Mouse (Mus musculus) ES-Bruce4 (cell line): ENCODE data around the gene Fbxl7. TPM values are rescaled to one million over a fixed set of nuclear protein-coding genes. Genes with fewer than 3 reads are reported as not detected.

Experiments
- H3K27ac ChIP-seq: 2 replicates; pipeline ENCODE4 v1.5.1; 2012; ENCODE audit warnings: low read length, inconsistent platforms; ENCODE audit not compliant: insufficient read depth
- H3K27me3 ChIP-seq: 2 replicates; pipeline ENCODE4 v1.6.1; 2012; ENCODE audit warnings: mild to moderate bottlenecking, low read length, inconsistent platforms; ENCODE audit not compliant: control insufficient read depth, poor library complexity, insufficient read depth, severe bottlenecking
- H3K36me3 ChIP-seq: 2 replicates; pipeline ENCODE4 v1.6.1; 2012; ENCODE audit warnings: inconsistent platforms, mild to moderate bottlenecking, low read length, moderate library complexity; ENCODE audit not compliant: control insufficient read depth, poor library complexity, insufficient read depth, severe bottlenecking
- H3K4me1 ChIP-seq: one replicate; pipeline ENCODE4 v1.8.1; 2011; ENCODE audit warnings: low read length; ENCODE audit not compliant: control insufficient read depth, insufficient read depth
- H3K4me3 ChIP-seq: 2 replicates; pipeline ENCODE4 v1.5.1; 2011; ENCODE audit warnings: low read depth, mild to moderate bottlenecking, low read length
- H3K9ac ChIP-seq: 2 replicates; pipeline ENCODE4 v1.6.1; 2012; ENCODE audit warnings: low read depth, mild to moderate bottlenecking, inconsistent platforms; ENCODE audit not compliant: poor library complexity, severe bottlenecking
- H3K9me3 ChIP-seq: replicated peaks from 2 replicates; pipeline ENCODE4 v1.6.1; 2012; ENCODE audit warnings: mild to moderate bottlenecking, low read length, inconsistent platforms; ENCODE audit not compliant: control insufficient read depth, poor library complexity, insufficient read depth, severe bottlenecking
- CTCF ChIP-seq: IDR thresholded peaks from one replicate; pipeline ENCODE4 v1.8.1; 2011; ENCODE audit warnings: low read depth, low read length
- EP300 ChIP-seq: IDR thresholded peaks from 2 replicates; pipeline ENCODE4 v1.6.1; 2011; ENCODE audit warnings: low read depth, low read length; ENCODE audit not compliant: insufficient read depth
- POLR2A ChIP-seq: IDR thresholded peaks from one replicate; pipeline ENCODE4 v1.8.1; 2011; ENCODE audit warnings: low read length; ENCODE audit not compliant: insufficient read depth
- polyA plus RNA-seq: library from polyadenylated mRNA; stranded (reverse); fragments of >200 nt; gene quantifications from 2 replicates; pipeline ENCODE4 v1.2.4, GENCODE M21; 2011; ENCODE audit warnings: low read depth; ENCODE audit not compliant: missing spikeins, insufficient read depth, insufficient read length

Gene Fbxl7
- polyA plus RNA-seq, 1 experiment = 0.75 TPM

DNA sequence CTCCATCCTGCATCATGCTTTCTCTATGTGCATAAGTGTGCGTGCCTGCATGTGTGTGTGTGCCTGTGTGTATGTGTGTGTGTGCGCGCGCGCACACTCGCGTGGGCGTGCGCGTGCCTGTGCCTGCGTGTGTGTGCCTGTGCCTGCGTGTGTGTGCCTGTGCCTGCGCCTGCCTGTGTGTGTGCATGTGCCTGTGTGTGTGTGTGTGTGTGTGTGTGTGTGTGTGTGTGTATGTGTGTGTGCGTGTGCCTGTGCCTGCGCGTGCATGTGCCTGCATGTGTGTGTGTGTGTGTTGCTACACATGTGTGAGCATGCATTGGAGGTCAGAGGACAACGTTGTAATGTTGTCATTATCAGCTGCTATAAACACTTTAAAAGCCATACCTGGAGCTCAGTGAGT is 272.1 kb downstream of the Fbxl7 start:
- Histone ChIP-seq H3K36me3 (no peaks in the 10 kb centered on the region), H3K4me1 (no peaks in the 10 kb centered on the region), H3K9ac (no peak overlapping the region), H3K4me3 (no peak overlapping the region), H3K27me3 (no peaks in the 10 kb centered on the region), H3K27ac (no peak overlapping the region), H3K9me3 (no peaks in the 10 kb centered on the region)
- TF ChIP-seq EP300 (no peak), POLR2A (no peak), CTCF (no peak)

DNA sequence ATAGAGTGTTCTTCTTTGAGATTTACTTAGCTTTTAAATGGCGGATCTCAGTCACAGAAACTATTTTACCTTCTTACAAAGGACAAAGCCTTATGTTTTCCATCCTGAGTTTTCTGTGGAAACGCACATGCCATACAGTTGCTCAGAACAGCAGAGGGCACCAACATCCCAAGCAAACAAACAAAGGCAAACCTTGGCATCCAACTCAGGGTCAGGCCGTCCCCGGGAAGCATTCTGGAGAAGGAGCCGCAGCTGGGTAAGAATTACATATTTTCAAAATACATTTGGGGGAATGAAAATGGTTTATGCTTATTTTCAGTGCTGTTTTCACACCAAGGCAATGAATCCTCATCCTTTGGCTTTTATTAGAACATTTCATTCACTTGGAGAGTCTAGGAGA is 275.1 kb downstream of the Fbxl7 start:
- no peak overlapping the region for H3K4me3 ChIP-seq
- H3K4me1 ChIP-seq = no peaks in the 10 kb centered on the region
- H3K27me3 ChIP-seq = no peaks in the 10 kb centered on the region
- H3K9me3 ChIP-seq = no peaks in the 10 kb centered on the region
- no peaks in the 10 kb centered on the region for H3K36me3 ChIP-seq
- H3K9ac ChIP-seq = no peak overlapping the region
- H3K27ac ChIP-seq = no peak overlapping the region
- TF ChIP-seq CTCF = no peak
- no peak for TF ChIP-seq EP300
- TF ChIP-seq POLR2A = no peak

DNA sequence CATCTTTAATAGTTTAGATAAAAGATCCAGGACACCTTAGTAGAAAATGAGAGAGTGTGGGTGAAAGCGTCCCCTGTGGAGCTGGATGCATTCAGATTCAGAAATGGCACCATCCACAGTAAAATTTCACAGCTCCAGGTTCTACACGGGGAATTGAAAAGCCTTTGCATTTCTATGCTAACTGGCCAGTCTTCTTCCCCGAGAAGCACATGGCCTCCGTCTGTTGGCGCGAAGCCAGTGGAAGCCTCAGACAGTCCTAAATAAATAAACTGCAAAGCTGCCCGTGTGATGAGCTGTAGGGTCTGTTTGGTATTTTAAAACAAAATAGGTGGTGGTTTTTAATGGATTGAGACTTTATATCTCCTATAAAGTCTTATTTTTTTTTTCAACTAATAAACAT is 276.2 kb downstream of the Fbxl7 start:
- Histone ChIP-seq H3K36me3 (no peaks in the 10 kb centered on the region), H3K9ac (no peak overlapping the region), H3K27me3 (no peaks in the 10 kb centered on the region), H3K4me3 (no peak overlapping the region), H3K9me3 (no peaks in the 10 kb centered on the region), H3K4me1 (no peaks in the 10 kb centered on the region), H3K27ac (no peak overlapping the region)
- TF ChIP-seq CTCF (no peak), POLR2A (no peak), EP300 (no peak)

DNA sequence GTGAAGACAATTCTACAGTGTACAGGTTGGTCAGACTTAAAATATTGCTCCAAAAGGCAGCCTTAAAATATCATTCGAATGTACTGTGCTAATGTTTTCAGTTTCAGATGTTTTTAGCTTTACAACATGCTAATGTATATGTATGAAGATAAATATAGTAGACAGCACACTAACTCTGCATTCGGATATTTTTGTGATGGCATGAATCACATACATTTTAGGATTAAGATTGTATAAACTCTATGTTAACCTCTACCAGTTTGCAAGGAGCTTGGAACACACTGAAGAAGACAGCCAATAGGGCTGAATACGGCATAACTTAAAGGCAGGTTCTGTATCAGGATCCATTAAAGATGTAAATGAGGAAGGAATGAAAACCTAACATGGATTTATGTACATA is 299.1 kb downstream of the Fbxl7 start:
- Histone ChIP-seq H3K36me3 (no peaks in the 10 kb centered on the region), H3K9ac (no peak overlapping the region), H3K4me1 (no peaks in the 10 kb centered on the region), H3K4me3 (no peak overlapping the region), H3K9me3 (no peaks in the 10 kb centered on the region), H3K27me3 (no peaks in the 10 kb centered on the region), H3K27ac (no peak overlapping the region)
- TF ChIP-seq EP300 = no peak
- TF ChIP-seq CTCF = no peak
- TF ChIP-seq POLR2A = no peak

DNA sequence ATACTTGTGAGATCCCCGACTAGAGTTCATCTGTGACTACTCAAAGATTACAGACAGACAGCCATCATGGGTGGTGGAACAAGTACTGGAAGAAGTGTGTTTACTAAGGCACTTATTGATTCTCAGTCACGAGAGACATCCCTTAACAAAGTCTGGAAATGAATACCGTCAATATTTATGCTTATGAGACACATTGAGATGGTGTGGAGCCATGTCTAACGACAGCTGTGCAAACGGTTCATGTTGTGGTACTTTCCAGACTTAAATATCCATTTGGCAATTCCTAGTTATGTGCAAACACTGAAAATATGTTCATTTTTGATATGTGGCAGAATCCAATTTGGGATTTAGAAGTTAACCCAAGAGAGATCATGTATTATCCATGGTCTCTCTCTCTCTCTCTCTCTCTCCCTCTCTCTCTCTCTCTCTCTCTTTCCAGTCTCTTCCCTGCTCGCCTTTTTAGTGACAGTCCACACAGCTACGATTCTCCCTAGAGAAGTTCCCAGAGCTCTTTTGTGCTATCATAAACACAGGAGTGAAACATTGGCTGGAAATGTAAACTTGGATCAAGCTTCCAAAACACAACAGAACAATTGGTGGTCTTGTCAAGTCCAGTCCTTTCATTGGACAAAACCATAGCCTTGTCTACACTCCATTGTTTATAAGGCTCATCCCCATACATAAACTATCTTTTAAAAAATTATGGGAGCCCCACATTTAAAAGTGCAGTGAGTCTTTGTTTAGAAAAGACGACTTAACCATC is 315.3 kb downstream of the Fbxl7 start:
- Histone ChIP-seq H3K4me1 (no peaks in the 10 kb centered on the region), H3K9me3 (no peaks in the 10 kb centered on the region), H3K4me3 (no peak overlapping the region), H3K27ac (no peak overlapping the region), H3K9ac (no peak overlapping the region), H3K36me3 (no peaks in the 10 kb centered on the region), H3K27me3 (no peaks in the 10 kb centered on the region)
- TF ChIP-seq EP300 = no peak
- TF ChIP-seq POLR2A = no peak
- TF ChIP-seq CTCF = no peak

DNA sequence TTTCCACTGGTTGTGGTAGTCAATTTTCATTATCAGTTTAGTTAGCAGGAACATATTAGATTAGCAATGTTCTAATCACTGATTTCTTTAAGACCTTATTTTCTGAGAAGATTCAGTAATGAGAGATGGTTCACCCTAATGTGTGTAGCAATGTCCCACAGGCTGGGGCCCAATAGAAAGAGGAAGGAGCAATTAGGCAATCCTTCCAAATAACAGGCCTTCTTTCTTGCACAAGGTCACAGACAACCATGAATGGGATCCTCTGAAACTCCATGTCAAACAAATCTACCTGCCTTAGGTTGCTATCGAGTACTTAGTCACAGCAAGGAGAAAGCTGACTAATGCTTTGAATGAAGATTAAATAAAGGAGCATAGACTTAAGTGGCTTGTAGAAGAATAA is 316.9 kb downstream of the Fbxl7 start:
- no peak overlapping the region for H3K4me3 ChIP-seq
- no peaks in the 10 kb centered on the region for H3K4me1 ChIP-seq
- no peak overlapping the region for H3K9ac ChIP-seq
- TF ChIP-seq POLR2A (no peak), EP300 (no peak), CTCF (no peak)
- H3K9me3 ChIP-seq = no peaks in the 10 kb centered on the region
- H3K36me3 ChIP-seq = no peaks in the 10 kb centered on the region
- no peaks in the 10 kb centered on the region for H3K27me3 ChIP-seq
- no peak overlapping the region for H3K27ac ChIP-seq
